Mouse (Mus musculus) lung, postnatal 4 days (tissue): ENCODE measurements at regions not wholly inside any gene's neighbourhood (a gene's known extent, or its start where the extent isn't known, plus 50 kb on each side); places are given as distances from the start of the nearest gene placed in this dataset.

ENCODE experiments used
- DNase-seq, 2 experiments: peaks; one replicate each; pipeline ENCODE4 v3.0.0; 2021

- DNase-seq, result no peak
These were observed 336.9 kb upstream of the Gcfc2 start for GRCm38 (mm10) chr6:81586441-81587117.

GRCm38 (mm10) chr6:81589727-81590126, 333.7 kb upstream of the Gcfc2 start:
- DNase-seq, result no peak

- DNase-seq, result no peak
These were observed 327.5 kb upstream of the Gcfc2 start for GRCm38 (mm10) chr6:81595926-81596325.

GRCm38 (mm10) chr6:81608637-81609036, 314.8 kb upstream of the Gcfc2 start:
- peak in 1 of 2 experiments; percentile 23 for DNase-seq

- DNase-seq, result no peak
These were observed 311.5 kb upstream of the Gcfc2 start for GRCm38 (mm10) chr6:81611980-81612379.

- DNase-seq, result no peak
These were observed 305.5 kb upstream of the Gcfc2 start for GRCm38 (mm10) chr6:81618018-81618417.

GRCm38 (mm10) chr6:81621028-81621427, 302.4 kb upstream of the Gcfc2 start:
- DNase-seq, result no peak

GRCm38 (mm10) chr6:81622714-81623113, 300.8 kb upstream of the Gcfc2 start:
- DNase-seq, result no peak

- no peak for DNase-seq
These were observed 298.5 kb upstream of the Gcfc2 start for GRCm38 (mm10) chr6:81625016-81625415.

GRCm38 (mm10) chr6:81633586-81633985, 289.9 kb upstream of the Gcfc2 start:
- DNase-seq, result no peak

- DNase-seq, result no peak
These were observed 275.7 kb upstream of the Gcfc2 start for GRCm38 (mm10) chr6:81647615-81648375.

GRCm38 (mm10) chr6:81651856-81652255, 271.6 kb upstream of the Gcfc2 start:
- DNase-seq, result no peak

GRCm38 (mm10) chr6:81655205-81655604, 268.3 kb upstream of the Gcfc2 start:
- DNase-seq, result no peak

GRCm38 (mm10) chr6:81660478-81661395, 262.7 kb upstream of the Gcfc2 start:
- no peak for DNase-seq

- no peak for DNase-seq
These were observed 254.5 kb upstream of the Gcfc2 start for GRCm38 (mm10) chr6:81668944-81669343.

GRCm38 (mm10) chr6:81673316-81673715, 250.2 kb upstream of the Gcfc2 start:
- no peak for DNase-seq

- DNase-seq, result no peak
These were observed 226.2 kb upstream of the Gcfc2 start for GRCm38 (mm10) chr6:81697284-81697683.

- DNase-seq, result no peak
These were observed 225.3 kb upstream of the Gcfc2 start for GRCm38 (mm10) chr6:81698173-81698572.

- DNase-seq, result no peak
These were observed 208.6 kb upstream of the Gcfc2 start for GRCm38 (mm10) chr6:81714867-81715266.

GRCm38 (mm10) chr6:81716371-81716770, 207.1 kb upstream of the Gcfc2 start:
- no peak for DNase-seq

- DNase-seq, result no peak
These were observed 198.6 kb upstream of the Gcfc2 start for GRCm38 (mm10) chr6:81724601-81725545.

- DNase-seq, result no peak
These were observed 191.8 kb upstream of the Gcfc2 start for GRCm38 (mm10) chr6:81731631-81732030.
